Mouse (Mus musculus): ENCODE measurements around the gene Dusp28. TPM values are rescaled to one million over a fixed set of nuclear protein-coding genes. Genes with fewer than 3 reads are reported as not detected.

Dusp28 gene
- polyA plus RNA-seq (2017; shearing (Covaris generic)): 1 to 10 TPM; 4.2 to 4.4 TPM

- peak; percentile 72 for ATAC-seq
Measured at GRCm38 (mm10) chr1:92906779-92907631, at the start of gene Dusp28. Gene Dusp28 (plus strand): TSS chr1:92906981.

DNA sequence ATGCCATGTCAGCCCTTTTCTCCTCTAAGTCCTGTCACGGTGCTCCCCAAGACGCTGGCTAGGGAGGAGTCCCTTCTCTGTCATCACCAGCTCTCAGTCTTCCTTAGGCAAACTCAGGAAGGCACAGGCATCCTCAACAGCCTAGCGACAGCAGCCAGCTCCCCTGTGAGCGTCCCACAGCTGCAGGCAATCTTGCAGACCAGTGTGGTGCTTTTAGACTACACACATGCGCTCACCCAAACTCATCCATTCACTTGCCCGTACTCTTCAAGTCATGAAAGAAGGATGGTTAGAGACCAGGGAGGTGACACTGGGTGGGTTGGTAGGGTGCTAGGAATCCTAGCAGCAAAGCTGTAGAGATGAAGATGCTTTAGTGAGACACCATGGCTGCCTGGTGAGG lies 45.3 kb upstream of the Dusp28 start:
- no peak for ATAC-seq

GRCm38 (mm10) chr1:92863268-92863667 lies 43.5 kb upstream of the Dusp28 start:
- ATAC-seq: no peak

- ATAC-seq: no peak
Measured at GRCm38 (mm10) chr1:92866170-92866569, 40.6 kb upstream of the Dusp28 start.

DNA sequence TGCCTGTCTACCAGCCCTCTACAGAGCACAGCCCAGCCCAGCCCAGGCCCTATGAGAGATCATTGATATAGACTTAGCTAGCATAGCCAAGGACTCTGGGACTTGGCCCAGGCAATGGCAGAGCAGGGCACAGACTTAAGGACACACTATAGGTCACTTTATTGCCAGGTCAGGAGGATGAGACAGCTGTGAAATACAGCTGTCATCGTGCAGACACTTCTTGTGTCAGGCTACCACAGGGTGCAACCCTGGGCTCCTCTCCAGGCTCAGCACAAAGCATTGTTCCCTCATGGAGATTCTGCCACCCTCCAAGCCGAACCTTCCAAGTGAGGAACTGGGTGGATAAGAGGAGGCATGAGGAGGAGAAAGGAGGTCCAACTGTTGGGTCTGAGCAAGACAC lies 36.8 kb upstream of the Dusp28 start:
- no peak for ATAC-seq

DNA sequence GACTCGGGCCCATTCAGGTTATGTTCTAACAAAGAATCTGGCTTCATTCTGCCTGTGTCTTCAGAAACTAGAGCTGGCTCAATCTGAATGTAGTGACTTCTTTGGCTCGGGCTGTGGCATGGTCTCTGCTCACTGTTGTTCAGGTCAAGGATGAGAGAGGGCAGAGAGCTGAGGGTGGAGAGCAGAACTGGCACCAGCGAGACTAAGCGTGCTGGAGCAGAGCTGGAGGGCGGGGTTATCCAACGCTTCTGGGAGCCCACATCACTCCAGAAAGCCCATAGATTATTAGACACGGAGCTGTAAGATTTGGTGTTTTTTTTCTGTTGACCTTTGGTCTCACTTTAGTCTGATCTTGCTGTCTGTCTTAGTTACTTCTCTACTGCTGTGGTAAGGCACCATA lies 34.1 kb upstream of the Dusp28 start:
- no peak for ATAC-seq

DNA sequence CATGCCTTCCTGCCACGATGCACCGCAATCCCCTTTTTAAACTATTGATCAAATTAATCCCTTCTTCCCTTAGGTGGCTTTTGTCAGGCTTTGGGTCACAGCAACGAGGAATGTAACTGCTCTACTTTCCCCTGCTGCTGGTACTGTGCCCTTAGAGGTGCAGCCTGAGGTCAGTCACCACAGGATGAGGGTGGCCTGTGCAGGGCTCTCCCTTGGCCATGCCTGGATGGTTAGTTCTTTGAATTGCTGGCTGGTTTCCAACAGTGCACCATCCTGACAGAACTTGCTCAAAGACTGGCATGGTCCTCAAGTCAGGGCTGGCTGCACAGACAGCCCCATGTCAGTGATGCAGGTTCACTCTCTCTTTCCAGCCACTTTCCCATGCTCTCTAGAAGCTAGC lies 32.8 kb upstream of the Dusp28 start:
- no peak for ATAC-seq

GRCm38 (mm10) chr1:92875360-92876111 lies 31.2 kb upstream of the Dusp28 start:
- ATAC-seq: no peak

GRCm38 (mm10) chr1:92877431-92877978 lies 29.3 kb upstream of the Dusp28 start:
- ATAC-seq: no peak

DNA sequence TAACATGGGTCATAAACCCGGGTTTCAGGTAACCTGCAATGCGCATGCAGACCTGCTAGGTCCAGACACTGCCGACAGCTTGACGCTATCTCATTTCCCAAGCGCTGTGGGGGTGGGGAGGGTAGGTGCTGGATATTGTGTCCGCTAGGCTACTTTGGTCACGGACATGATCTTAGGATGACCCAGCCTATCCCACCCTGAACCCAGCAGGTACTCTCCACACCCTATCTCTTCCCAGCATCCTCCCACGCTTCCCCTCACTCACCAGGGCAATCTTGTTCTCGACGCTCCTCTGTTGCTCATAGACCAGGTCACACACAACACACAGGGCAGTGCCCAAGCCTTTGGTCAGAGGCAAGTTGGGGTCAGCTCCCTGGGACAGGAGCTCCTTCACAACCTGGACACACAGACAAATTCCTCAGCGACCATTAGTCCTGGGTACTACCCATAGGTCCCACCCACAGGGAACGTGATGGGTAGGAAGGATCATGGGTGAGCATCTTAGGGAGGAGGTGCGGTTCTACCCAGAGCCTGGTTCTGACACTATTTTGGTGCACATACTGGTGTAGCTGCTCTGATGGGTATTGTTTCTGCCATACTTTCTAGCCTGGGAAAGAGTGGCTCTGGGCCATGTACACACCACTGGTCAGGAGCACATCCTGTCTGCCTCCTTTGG lies 28.6 kb upstream of the Dusp28 start:
- no peak for ATAC-seq

- ATAC-seq: no peak
Measured at GRCm38 (mm10) chr1:92879266-92879665, 27.5 kb upstream of the Dusp28 start.

DNA sequence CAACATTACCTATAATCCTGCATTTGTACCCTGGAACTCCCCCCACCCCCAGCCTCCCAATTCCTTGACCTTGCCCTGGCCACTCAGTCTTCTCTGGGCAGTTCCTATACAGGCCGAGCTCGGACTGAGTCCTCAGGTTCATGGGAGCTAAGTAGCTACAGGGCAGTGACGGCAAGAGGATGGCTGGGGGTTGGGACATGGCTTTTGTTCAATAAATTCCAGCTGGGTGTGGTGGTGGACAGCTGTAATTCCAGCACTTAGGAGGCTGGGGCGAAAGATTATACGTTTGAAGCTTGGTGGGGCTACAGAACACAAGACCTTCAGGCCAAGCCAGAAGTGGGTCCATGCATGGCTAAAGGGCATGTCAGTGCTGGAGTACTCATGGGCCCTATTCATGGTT lies 26.7 kb upstream of the Dusp28 start:
- ATAC-seq: no peak

GRCm38 (mm10) chr1:92881982-92882381 lies 24.8 kb upstream of the Dusp28 start:
- no peak for ATAC-seq

- no peak for ATAC-seq
Measured at GRCm38 (mm10) chr1:92888901-92889655, 17.7 kb upstream of the Dusp28 start.

GRCm38 (mm10) chr1:92892791-92893190 lies 14.0 kb upstream of the Dusp28 start:
- ATAC-seq: no peak

- no peak for ATAC-seq
Measured at GRCm38 (mm10) chr1:92893896-92894295, 12.9 kb upstream of the Dusp28 start.

GRCm38 (mm10) chr1:92895089-92895488 lies 11.7 kb upstream of the Dusp28 start:
- peak; percentile 92 for ATAC-seq

DNA sequence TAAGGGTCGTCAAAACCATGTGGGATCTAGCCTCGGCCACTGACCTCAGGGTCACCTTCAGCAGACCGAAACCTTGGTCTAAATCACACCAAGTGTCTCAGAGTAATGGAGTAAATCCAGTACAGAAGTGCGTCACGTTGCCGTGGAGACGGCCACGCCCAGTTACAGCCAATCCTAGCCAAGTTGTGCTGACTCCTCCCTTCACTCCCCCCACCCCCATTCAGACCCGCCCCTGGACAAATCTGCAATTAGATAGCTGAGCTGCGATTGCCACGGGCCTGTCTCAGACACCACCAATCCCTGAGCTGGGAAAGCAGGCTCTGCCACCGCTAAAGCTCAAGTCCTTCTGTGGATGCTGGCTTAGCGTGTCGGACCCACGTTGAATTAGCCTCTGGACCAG lies 4.0 kb upstream of the Dusp28 start, which contains the start of gene Ankmy1:
TSS of gene Ankmy1 (minus strand) at position 121 of the 400 bp plus-strand sequence.
- no peak for ATAC-seq

- ATAC-seq: no peak
Measured at GRCm38 (mm10) chr1:92903627-92904026, 3.2 kb upstream of the Dusp28 start.

DNA sequence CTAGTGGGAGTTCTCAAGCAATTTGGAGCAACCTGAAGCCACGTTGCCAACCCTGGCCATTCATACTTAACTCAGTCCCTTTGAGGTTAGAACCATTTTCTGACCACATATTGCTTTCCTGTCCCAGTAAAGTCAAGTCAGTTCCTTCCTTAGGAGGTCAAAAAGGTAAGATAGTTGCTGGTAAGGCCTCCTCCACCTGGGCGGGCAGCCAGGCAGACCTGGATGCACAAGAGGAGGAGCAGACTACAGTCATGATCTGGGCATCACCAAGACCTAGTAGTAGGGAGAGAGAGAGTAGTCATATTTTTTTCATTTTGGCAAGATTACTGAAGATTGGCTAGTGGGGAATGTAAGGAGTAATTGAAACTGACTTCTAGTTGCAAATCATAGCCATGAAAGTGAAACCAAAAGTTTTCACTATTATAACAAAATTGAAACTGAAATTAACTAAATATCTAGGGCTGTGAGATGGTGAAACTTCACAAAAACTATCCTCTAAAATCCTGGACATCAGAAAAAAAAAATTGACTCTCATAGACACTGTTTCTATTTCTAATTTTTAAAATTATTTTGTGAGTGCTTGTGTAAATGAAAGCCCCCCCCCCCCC lies 974 bp upstream of the Dusp28 start:
- no peak for ATAC-seq

- ATAC-seq: no peak
Measured at GRCm38 (mm10) chr1:92907632-92908360, 1.0 kb downstream of the Dusp28 start.

All from CD4-positive, CD25-positive, alpha-beta regulatory T cell, adult 4 months (primary cell).